Mouse (Mus musculus) heart, postnatal 4 days (tissue): ENCODE results near the gene Apba2. TPM values are rescaled to one million over a fixed set of nuclear protein-coding genes. Genes with fewer than 3 reads are reported as not detected.
A peak's percentile ranks its signal among the peaks of the same experiment; 100 is the strongest.

Experiments
- DNase-seq: peaks from one replicate; pipeline ENCODE4 v3.0.0; 2021
- total RNA-seq, 2 experiments: library from RNA; stranded (reverse); gene quantifications; 2 replicates each; pipeline ENCODE4 v1.2.3; 2021

Gene Apba2
- total RNA-seq, 2 experiments from 2014 or later: 0.23 to 0.31 TPM

DNA sequence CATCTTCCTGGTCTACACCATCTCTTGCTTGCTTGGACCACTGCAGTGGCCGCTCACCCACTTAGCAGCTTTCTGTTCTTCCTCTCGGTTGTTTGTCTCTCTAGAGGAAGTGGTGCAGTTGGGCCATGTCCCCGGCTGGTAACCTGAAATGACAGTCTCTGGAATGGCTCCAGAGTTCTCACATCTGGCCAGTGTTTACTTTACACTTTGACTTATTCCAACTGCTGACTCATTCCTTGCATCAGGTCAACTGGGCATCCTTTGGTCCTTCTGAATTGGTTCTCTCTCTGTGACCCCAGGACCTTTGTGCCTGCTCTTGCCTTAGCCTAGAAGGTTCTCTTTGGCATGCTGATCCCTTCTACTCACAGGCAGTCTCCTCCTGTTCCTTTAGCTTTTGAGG is 227.3 kb downstream of the Apba2 start:
- DNase-seq: no peak

DNA sequence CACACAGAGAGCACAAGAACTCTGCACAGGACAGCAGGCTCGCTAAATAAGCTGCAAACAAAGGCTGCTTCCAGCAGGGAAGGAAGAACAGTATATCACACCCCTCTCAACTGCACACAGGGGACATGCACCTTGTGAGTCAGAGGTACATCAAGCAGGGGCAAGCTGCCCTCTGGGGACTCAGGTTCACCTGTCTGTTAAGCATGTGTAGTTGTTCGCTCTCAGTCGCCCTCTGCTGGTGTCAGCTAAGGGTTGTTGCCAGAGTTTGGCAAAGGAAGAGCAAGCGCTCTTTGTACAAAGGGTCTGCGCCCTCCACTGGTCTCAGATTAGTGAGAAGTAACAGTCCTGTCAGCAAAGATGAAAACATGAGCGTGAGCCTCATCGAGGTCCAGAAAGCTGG is 228.3 kb downstream of the Apba2 start:
- peak; percentile 57 for DNase-seq

GRCm38 (mm10) chr7:64739131-64739530 is 237.6 kb downstream of the Apba2 start:
- no peak for DNase-seq

GRCm38 (mm10) chr7:64741333-64742307 is 240.1 kb downstream of the Apba2 start:
- peak; percentile 83 for DNase-seq

GRCm38 (mm10) chr7:64743610-64744009 is 242.1 kb downstream of the Apba2 start:
- no peak for DNase-seq

DNA sequence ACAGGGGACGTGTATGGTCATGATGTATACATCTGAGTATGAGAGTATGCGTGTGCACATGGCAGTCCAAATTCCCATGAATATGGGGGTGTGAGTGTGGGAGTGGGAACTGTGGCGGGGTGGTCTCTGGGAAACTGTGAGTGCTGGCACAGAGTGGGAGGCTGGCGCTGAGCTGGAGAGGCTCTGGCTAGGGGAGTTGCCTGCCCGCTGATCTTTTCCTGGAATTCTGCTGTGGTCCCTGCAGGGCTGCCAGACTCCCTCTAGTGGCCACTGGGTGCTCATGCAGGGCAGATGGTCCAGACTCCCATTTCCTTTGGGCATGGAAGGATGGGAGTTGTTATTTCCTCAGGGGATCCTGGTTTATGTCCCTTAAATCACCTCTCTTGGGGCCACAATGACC is 250.0 kb downstream of the Apba2 start:
- DNase-seq: peak; percentile 70

GRCm38 (mm10) chr7:64752133-64752532 is 250.6 kb downstream of the Apba2 start:
- no peak for DNase-seq

GRCm38 (mm10) chr7:64753678-64754077 is 252.2 kb downstream of the Apba2 start:
- no peak for DNase-seq

DNA sequence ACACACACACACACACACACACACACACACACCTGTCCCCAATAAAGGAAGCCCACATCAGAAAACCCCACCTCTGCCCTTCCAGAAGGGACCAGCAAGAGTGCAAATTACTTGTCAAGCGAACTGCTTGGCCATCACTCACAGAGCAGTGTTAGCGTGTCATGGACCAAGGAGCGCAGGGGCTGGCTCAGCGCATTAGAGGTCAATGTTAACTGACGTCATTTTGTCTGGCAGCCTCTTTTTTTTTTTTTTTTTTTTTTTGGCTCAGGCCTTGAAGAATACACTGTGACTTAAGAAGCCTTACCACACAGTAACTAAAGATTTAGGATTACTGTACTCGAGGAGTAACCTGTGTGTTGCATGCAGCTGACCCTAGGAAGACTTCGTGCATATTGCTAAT is 252.7 kb downstream of the Apba2 start:
- no peak for DNase-seq

DNA sequence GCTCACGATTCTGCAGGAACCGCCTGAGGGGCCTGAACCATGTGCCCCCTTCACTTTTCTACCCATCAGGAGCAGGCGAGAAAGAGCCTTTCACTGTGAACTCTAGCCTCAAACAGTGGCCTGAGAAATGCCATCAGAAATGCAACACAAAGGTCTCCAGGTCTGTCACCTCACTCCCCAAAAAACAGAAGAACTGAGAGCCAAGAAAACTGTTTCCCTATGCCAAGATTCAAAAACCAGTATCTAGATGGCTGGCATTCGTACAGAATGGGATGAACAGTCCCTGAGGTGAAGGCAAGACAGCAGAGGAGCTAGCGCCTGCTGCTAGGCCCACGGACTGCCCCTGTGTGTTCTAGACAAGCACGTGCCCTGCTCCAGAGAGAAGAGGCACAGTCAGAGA is 253.6 kb downstream of the Apba2 start:
- DNase-seq: no peak

DNA sequence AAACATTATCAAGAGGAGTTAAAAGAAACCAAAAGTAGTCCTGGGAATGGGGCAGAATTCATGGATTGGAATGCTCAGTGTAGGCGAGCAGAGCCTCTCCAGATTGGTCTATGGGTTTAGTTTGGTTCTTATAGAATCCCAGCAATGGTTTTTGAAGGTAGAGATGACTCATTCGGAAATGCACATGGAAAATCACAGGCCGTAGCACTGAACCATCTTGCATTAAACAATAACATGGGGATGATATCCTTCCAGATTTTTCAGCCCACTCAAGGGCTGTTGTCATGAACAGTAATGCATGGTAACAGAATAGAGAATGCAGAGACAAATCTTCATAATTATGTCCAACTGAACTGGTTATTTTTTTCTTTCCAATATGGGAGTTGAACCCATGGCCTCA is 264.1 kb downstream of the Apba2 start:
- no peak for DNase-seq

DNA sequence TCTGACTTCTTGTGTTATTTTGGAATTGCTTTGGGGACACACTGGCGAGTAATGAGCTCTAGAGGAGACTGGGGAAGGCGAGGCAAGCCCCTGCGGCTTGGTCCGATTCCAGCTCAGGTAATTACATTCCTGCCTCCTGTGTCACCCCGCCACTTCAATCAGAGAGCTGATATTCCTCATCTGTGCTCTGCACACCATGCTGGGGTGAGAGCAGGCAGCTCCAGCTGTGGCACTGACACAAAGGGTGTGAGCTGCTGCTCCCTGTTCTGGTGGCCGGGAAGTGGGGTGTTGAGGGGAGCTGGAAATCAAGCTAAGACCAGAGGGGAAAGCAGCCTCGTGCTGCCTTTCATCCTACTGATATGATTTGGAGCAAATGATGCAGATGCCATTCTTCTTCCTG is 268.3 kb downstream of the Apba2 start:
- no peak for DNase-seq

- no peak for DNase-seq
Measured at GRCm38 (mm10) chr7:64770779-64771390, 269.4 kb downstream of the Apba2 start.

GRCm38 (mm10) chr7:64773465-64773864 is 272.0 kb downstream of the Apba2 start:
- no peak for DNase-seq

DNA sequence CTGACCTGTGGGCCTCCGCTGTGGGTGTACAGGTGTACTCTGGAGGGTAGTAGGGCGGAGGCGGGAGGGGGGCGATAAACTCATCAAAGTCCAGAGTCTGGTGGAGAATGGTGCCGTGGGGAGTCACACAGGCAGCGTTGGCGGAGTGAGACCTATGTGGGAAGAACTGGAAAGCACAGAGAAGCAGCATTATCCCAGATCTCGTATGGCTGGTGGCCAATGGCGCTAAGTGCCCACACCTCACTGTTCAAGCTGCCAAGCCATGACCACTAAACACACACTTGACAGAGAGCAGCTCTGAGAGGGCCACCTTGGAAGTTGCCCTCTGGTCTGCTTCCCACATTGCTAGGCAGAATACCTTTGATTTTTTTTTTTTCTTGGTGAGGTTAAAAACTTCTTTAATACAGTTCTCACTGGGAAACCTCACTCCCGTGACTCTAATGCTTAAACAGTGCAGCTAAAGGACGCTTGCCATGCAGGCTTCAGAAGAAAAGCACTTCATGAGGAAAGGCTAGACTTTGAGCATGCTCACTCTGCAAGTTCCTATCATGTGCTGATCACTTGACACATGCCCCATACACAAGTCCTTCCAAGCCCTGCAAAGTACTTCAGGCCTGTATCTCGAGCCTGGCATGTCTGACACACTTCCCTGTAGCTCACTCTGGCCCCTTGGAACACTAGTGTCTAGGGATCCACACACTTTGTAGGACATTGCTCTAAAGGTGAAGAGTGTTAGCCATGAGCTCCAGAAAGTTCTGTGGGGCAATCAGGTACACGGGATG is 275.4 kb downstream of the Apba2 start:
- DNase-seq: no peak

- DNase-seq: no peak
Measured at GRCm38 (mm10) chr7:64779501-64779900, 278.0 kb downstream of the Apba2 start.

GRCm38 (mm10) chr7:64785040-64785439 is 283.5 kb downstream of the Apba2 start:
- DNase-seq: no peak

- DNase-seq: no peak
Measured at GRCm38 (mm10) chr7:64791145-64791544, 289.6 kb downstream of the Apba2 start.

GRCm38 (mm10) chr7:64792031-64792430 is 290.5 kb downstream of the Apba2 start:
- peak; percentile 59 for DNase-seq

- DNase-seq: no peak
Measured at GRCm38 (mm10) chr7:64795554-64795953, 294.0 kb downstream of the Apba2 start.
